Comparison of ENCODE assay signal across 8 mouse cellular contexts in genomic region chrX:66652455-66653144, GRCm38 (mm10). TPM values are rescaled to one million over a fixed set of nuclear protein-coding genes. Genes with fewer than 3 reads are reported as not detected.
A peak's percentile ranks its signal among the peaks of the same experiment; 100 is the strongest.
DNase-seq lines count a peak whose midpoint lies in the region; ATAC-seq lines count a peak whose summit lies in the region.

No protein-coding gene starts in this region.

- H3K27me3 ChIP-seq in forebrain, embryonic 12.5 days: no peaks in the 10 kb centered on the region
- H3K27me3 ChIP-seq in heart, embryonic 15.5 days: no peaks in the 10 kb centered on the region
- no peaks in the 10 kb centered on the region for H3K27me3 ChIP-seq in stomach, embryonic 16.5 days (ENCODE audit: control insufficient read depth, insufficient read depth, low read length)

- H3K4me3 ChIP-seq in forebrain, embryonic 12.5 days (replicated peaks): peak overlapping the region; percentile 44
- peak overlapping the region; percentile 47 for H3K4me3 ChIP-seq in heart, embryonic 15.5 days
- H3K4me3 ChIP-seq in stomach, embryonic 16.5 days (replicated peaks; ENCODE audit: low read length): peak overlapping the region; percentile 42

- H3K4me1 ChIP-seq in forebrain, embryonic 12.5 days: no peaks in the 10 kb centered on the region; the same call in none of the 2 replicates
- no peaks in the 10 kb centered on the region for H3K4me1 ChIP-seq in heart, embryonic 15.5 days (replicated peaks)
- no peaks in the 10 kb centered on the region for H3K4me1 ChIP-seq in stomach, embryonic 16.5 days (ENCODE audit: control insufficient read depth, insufficient read depth, low read length)

- peak overlapping the region; percentile 42 for H3K27ac ChIP-seq in forebrain, embryonic 12.5 days
- H3K27ac ChIP-seq in heart, embryonic 15.5 days: no peak overlapping the region
- H3K27ac ChIP-seq in stomach, embryonic 16.5 days (ENCODE audit: low read length): no peak overlapping the region

- peak overlapping the region; percentile 49 for H3K9ac ChIP-seq in forebrain, embryonic 12.5 days
- H3K9ac ChIP-seq in heart, embryonic 15.5 days: no peak overlapping the region
- peak overlapping the region; percentile 50; the same call in 1 of the 2 replicates for H3K9ac ChIP-seq in stomach, embryonic 16.5 days (ENCODE audit: low read length)

- ATAC-seq in forebrain, embryonic 12.5 days (ENCODE audit: low FRiP score): peak; percentile 91
- peak; percentile 62 for ATAC-seq in heart, embryonic 15.5 days (replicated peaks; ENCODE audit: insufficient number of reproducible peaks, insufficient read depth, low FRiP score, low read depth)
- ATAC-seq in stomach, embryonic 16.5 days (ENCODE audit: insufficient read depth, low FRiP score): peak; percentile 75

- WGBS in forebrain, embryonic 12.5 days: 9% methylated on average over 21 of the region's 21 CpGs
- WGBS in heart, embryonic 15.5 days: 8% methylated on average over 21 of the region's 21 CpGs
- WGBS in stomach, embryonic 16.5 days: 10% methylated on average over 21 of the region's 21 CpGs

- H3K9me3 ChIP-seq in forebrain, embryonic 12.5 days: no peaks in the 10 kb centered on the region
- no peaks in the 10 kb centered on the region for H3K9me3 ChIP-seq in heart, embryonic 15.5 days (replicated peaks)
- H3K9me3 ChIP-seq in stomach, embryonic 16.5 days (replicated peaks; ENCODE audit: control insufficient read depth, low read length): no peaks in the 10 kb centered on the region

- peak overlapping the region; percentile 55 for H3K4me2 ChIP-seq in forebrain, embryonic 12.5 days
- H3K4me2 ChIP-seq in heart, embryonic 15.5 days: peak overlapping the region; percentile 71
- H3K4me2 ChIP-seq in stomach, embryonic 16.5 days (ENCODE audit: low read depth, low read length): peak overlapping the region; percentile 55

- no peaks in the 10 kb centered on the region for H3K36me3 ChIP-seq in forebrain, embryonic 12.5 days (replicated peaks)
- H3K36me3 ChIP-seq in heart, embryonic 15.5 days: no peaks in the 10 kb centered on the region
- H3K36me3 ChIP-seq in stomach, embryonic 16.5 days (ENCODE audit: control insufficient read depth, insufficient read depth, low read length): no peaks in the 10 kb centered on the region

- peak; percentile 9 for DNase-seq in urinary bladder, postnatal 14 days (ENCODE audit: low spot score)
- no peak for DNase-seq in urinary bladder, adult 18-20 months (ENCODE audit: low spot score in 2 of 2)
- peak; percentile 73 for DNase-seq in layer of hippocampus, adult 9-11 months
- DNase-seq in lung, postnatal 4 days: peak; percentile 10 to 21
- no peak for DNase-seq in spleen, postnatal 4 days (ENCODE audit: low spot score in 2 of 2)

RNA-seq across cellular contexts. Expression of gene Slitrk2, which starts 3.5 kb away (rescaled TPM):
- polyA plus RNA-seq in forebrain, embryonic 12.5 days (2016; fragmentation: Nextera tagmentation; extraction: Ambion mirVana): 5.6 and 6.5 TPM in 2 replicates
- 0.37 and 0.38 TPM in 2 replicates for polyA plus RNA-seq in heart, embryonic 15.5 days (2015; fragmentation: Nextera tagmentation; extraction: Ambion mirVana)
- polyA plus RNA-seq in stomach, embryonic 16.5 days (2015; fragmentation: Nextera tagmentation; extraction: Ambion mirVana): 1.4 and 1.5 TPM in 2 replicates

Comparison
In these comparisons a context has a peak if more than half of its experiments do, and no peak if none do; other contexts are left out.
1. DNase-seq: peak in urinary bladder, postnatal 14 days (single experiment), layer of hippocampus, adult 9-11 months (single experiment) and lung, postnatal 4 days (2 of 2); none in urinary bladder, adult 18-20 months (0 of 2) and spleen, postnatal 4 days (0 of 2).
2. Peak in every context shown above with its lines, with median percentiles within 50 percentile points of each other: ATAC-seq, H3K4me2 ChIP-seq and H3K4me3 ChIP-seq.